Mouse (Mus musculus) embryo, embryonic 11.5 days (tissue): ENCODE results near the gene Klhl9.

Experiments used
- DNase-seq: peaks from one replicate; pipeline ENCODE4 v3.0.0-alpha.2; 2012; ENCODE audit warnings: low read depth, low spot score

Klhl9 gene

GRCm38 (mm10) chr4:88715059-88715458, 7.2 kb downstream of the Klhl9 start:
- DNase-seq = no peak

- no peak for DNase-seq
Observed at GRCm38 (mm10) chr4:88714281-88714680, 8.0 kb downstream of the Klhl9 start.

GRCm38 (mm10) chr4:88707128-88707826, 15.0 kb downstream of the Klhl9 start:
- no peak for DNase-seq

- DNase-seq = no peak
Observed at GRCm38 (mm10) chr4:88705924-88706323, 16.3 kb downstream of the Klhl9 start.

- no peak for DNase-seq
Observed at GRCm38 (mm10) chr4:88699301-88699700, 23.0 kb downstream of the Klhl9 start.

- DNase-seq = no peak
Observed at GRCm38 (mm10) chr4:88698781-88699180, 23.5 kb downstream of the Klhl9 start.

GRCm38 (mm10) chr4:88697753-88698152, 24.5 kb downstream of the Klhl9 start:
- no peak for DNase-seq

GRCm38 (mm10) chr4:88697108-88697507, 25.2 kb downstream of the Klhl9 start:
- no peak for DNase-seq

GRCm38 (mm10) chr4:88696237-88696884, 25.9 kb downstream of the Klhl9 start:
- DNase-seq = peak; percentile 60

GRCm38 (mm10) chr4:88693392-88693791, 28.9 kb downstream of the Klhl9 start:
- DNase-seq = no peak

- DNase-seq = no peak
Observed at GRCm38 (mm10) chr4:88692537-88692936, 29.7 kb downstream of the Klhl9 start.

- DNase-seq = no peak
Observed at GRCm38 (mm10) chr4:88691259-88691658, 31.0 kb downstream of the Klhl9 start, which contains the start of gene Ifnab. TSS of gene Ifnab (minus strand) at chr4:88691359.

GRCm38 (mm10) chr4:88683812-88684211, 38.5 kb downstream of the Klhl9 start, which contains the start of gene Ifna2:
TSS of gene Ifna2 (minus strand) at chr4:88683912.
- DNase-seq = no peak

GRCm38 (mm10) chr4:88681353-88681752, 40.9 kb downstream of the Klhl9 start:
- no peak for DNase-seq

- peak; percentile 17 for DNase-seq
Observed at GRCm38 (mm10) chr4:88680362-88680761, 41.9 kb downstream of the Klhl9 start.

- DNase-seq = no peak
Observed at GRCm38 (mm10) chr4:88676824-88677223, 45.4 kb downstream of the Klhl9 start, which contains the start of gene Ifna16. TSS of gene Ifna16 (minus strand) at chr4:88676924.
